Comparison of ENCODE assay signal across 18 mouse cellular contexts in genomic region chr13:67413634-67414033, GRCm38 (mm10). TPM values are rescaled to one million over a fixed set of nuclear protein-coding genes. Genes with fewer than 3 reads are reported as not detected.
DNase-seq lines count a peak whose midpoint lies in the region; ATAC-seq and TF ChIP-seq lines count a peak whose summit lies in the region.
"Not testable (repeated sequence)": the region's sequence is repeated elsewhere in the genome, so short reads cannot be mapped to it uniquely, and the experiment has no call there.
"Had no signal": no experiment of that assay in that cellular context is flagged by ENCODE, and none has a peak within 500 bp of the region (broad histone marks: within the 10 kb centered on the region; RNA-seq: fewer than 3 reads in every experiment).

No protein-coding gene starts in this region.

- DNase-seq in G1E (ENCODE audit: low spot score); liver, postnatal 0 days: not testable (repeated sequence)
- peak; percentile 12 for DNase-seq in adrenal gland, adult 2 months
- peak; percentile 1 for DNase-seq in hindbrain, postnatal 0 days (ENCODE audit: low spot score)
- peak; percentile 2 for DNase-seq in kidney, postnatal 0 days (ENCODE audit: low spot score)
- DNase-seq in midbrain, embryonic 14.5 days, result peak; percentile 3

- not testable (repeated sequence) for H3K36me3 ChIP-seq in G1E (replicated peaks); hindbrain, postnatal 0 days (ENCODE audit: insufficient read depth, low read length); kidney, postnatal 0 days (ENCODE audit: insufficient read depth, low read length); liver, postnatal 0 days (replicated peaks; ENCODE audit: insufficient read depth, low read length); midbrain, embryonic 14.5 days (ENCODE audit: control insufficient read depth, insufficient read depth, low read length)

- not testable (repeated sequence) for H3K4me2 ChIP-seq in hindbrain, postnatal 0 days (ENCODE audit: low read depth, low read length); kidney, postnatal 0 days (ENCODE audit: low read length); liver, postnatal 0 days (ENCODE audit: low read depth, low read length); midbrain, embryonic 14.5 days (ENCODE audit: low read length)

- H3K27me3 ChIP-seq in G1E (ENCODE audit: insufficient read depth, low read length); hindbrain, postnatal 0 days (ENCODE audit: insufficient read depth, low read length); kidney, postnatal 0 days (ENCODE audit: insufficient read depth, low read length); liver, postnatal 0 days (ENCODE audit: insufficient read depth, low read length); midbrain, embryonic 14.5 days (ENCODE audit: control insufficient read depth, insufficient read depth, low read length): not testable (repeated sequence)

- H3K9me3 ChIP-seq in G1E (replicated peaks); hindbrain, postnatal 0 days (ENCODE audit: low read length); kidney, postnatal 0 days (replicated peaks; ENCODE audit: low read length); liver, postnatal 0 days (ENCODE audit: low read length); midbrain, embryonic 14.5 days (ENCODE audit: control insufficient read depth, low read length): not testable (repeated sequence)

- WGBS in hindbrain, postnatal 0 days, result 71% methylated on average over 3 of the region's 3 CpGs
- 66% methylated on average over 3 of the region's 3 CpGs for WGBS in kidney, postnatal 0 days
- 55% methylated on average over 3 of the region's 3 CpGs for WGBS in liver, postnatal 0 days (ENCODE audit: insufficient replicate concordance)
- WGBS in midbrain, embryonic 14.5 days, result 79% methylated on average over 3 of the region's 3 CpGs

- not testable (repeated sequence) for TF ChIP-seq EP300 in liver, postnatal 0 days (IDR thresholded peaks at IDR 0.05; ENCODE audit: low read depth)

- H3K4me1 ChIP-seq in G1E (ENCODE audit: insufficient read depth, low read depth, low read length); hindbrain, postnatal 0 days (ENCODE audit: insufficient read depth, low read length); kidney, postnatal 0 days (replicated peaks; ENCODE audit: insufficient read depth, low read length); liver, postnatal 0 days (ENCODE audit: insufficient read depth); midbrain, embryonic 14.5 days (ENCODE audit: control insufficient read depth, insufficient read depth, low read length): not testable (repeated sequence)

- H3K9ac ChIP-seq in hindbrain, postnatal 0 days (replicated peaks; ENCODE audit: low read length); kidney, postnatal 0 days (ENCODE audit: low read depth, low read length); liver, postnatal 0 days (replicated peaks); midbrain, embryonic 14.5 days (replicated peaks; ENCODE audit: low read length): not testable (repeated sequence)

- not testable (repeated sequence) for TF ChIP-seq CTCF in G1E (IDR thresholded peaks at IDR 0.05; ENCODE audit: low read depth, low read length)
- TF ChIP-seq CTCF in hindbrain, postnatal 0 days (IDR thresholded peaks at IDR 0.05; ENCODE audit: low read depth), result peak; percentile 56
- peak; percentile 56 for TF ChIP-seq CTCF in kidney, postnatal 0 days (IDR thresholded peaks at IDR 0.05; ENCODE audit: low read depth)
- TF ChIP-seq CTCF in liver, postnatal 0 days (IDR thresholded peaks at IDR 0.05; ENCODE audit: low read depth), result peak; percentile 49

- ATAC-seq in G1E (ENCODE audit: extremely low read depth, insufficient number of reproducible peaks, low FRiP score, poor library complexity, severe bottlenecking), result 0 out of 2 replicates have a peak, but pooled peaks have one; percentile 22
- peak; percentile 41; the same call in 1 of the 2 replicates for ATAC-seq in frontal cortex, adult (ENCODE audit: low TSS enrichment)
- ATAC-seq in hindbrain, postnatal 0 days, result peak; percentile 66
- ATAC-seq in kidney, postnatal 0 days (replicated peaks; ENCODE audit: low FRiP score, low read depth); liver, postnatal 0 days; midbrain, embryonic 14.5 days (ENCODE audit: low FRiP score, low TSS enrichment): not testable (repeated sequence)

- not testable (repeated sequence) for H3K4me3 ChIP-seq in G1E (ENCODE audit: low read depth, low read length); hindbrain, postnatal 0 days (ENCODE audit: low read length); kidney, postnatal 0 days (replicated peaks; ENCODE audit: low read depth, low read length); liver, postnatal 0 days (ENCODE audit: low read depth, low read length); midbrain, embryonic 14.5 days (replicated peaks; ENCODE audit: low read depth, low read length)

- not testable (repeated sequence) for H3K27ac ChIP-seq in hindbrain, postnatal 0 days; kidney, postnatal 0 days; liver, postnatal 0 days (ENCODE audit: low read depth); midbrain, embryonic 14.5 days (replicated peaks; ENCODE audit: low read depth, low read length)

RNA-seq across cellular contexts. Expression of gene Zfp459, which starts 7.6 kb away (rescaled TPM):
- not detected in 2 replicates for total RNA-seq in G1E (2014; fragmentation: Nextera tagmentation)
- 0.05 and 0.06 TPM in 2 replicates for total RNA-seq in G1E (2017)
- not detected in 2 replicates for polyA plus RNA-seq in G1E (2012)
- 1 to 10 TPM in 1 of 2 experiments, under 1 TPM in 1; 0.29 to 3.9 TPM for total RNA-seq in adrenal gland, adult 2 months (2021)
- polyA plus RNA-seq in adrenal gland, adult 2 months (2012; rRNA removed), result 0.02 TPM in 1 of 2 replicates, not detected in the other
- total RNA-seq in hindbrain, postnatal 0 days (2014; rRNA removed), result 0.78 and 3.0 TPM in 2 replicates
- polyA plus RNA-seq in hindbrain, postnatal 0 days (2015; fragmentation: Nextera tagmentation; extraction: Ambion mirVana), result 0.63 and 1.6 TPM in 2 replicates
- polyA plus RNA-seq in kidney, postnatal 0 days (2015; fragmentation: Nextera tagmentation; extraction: Ambion mirVana), result 1.1 and 1.4 TPM in 2 replicates
- polyA plus RNA-seq in liver, postnatal 0 days (2015; fragmentation: Nextera tagmentation; extraction: Ambion mirVana), result not detected in 2 replicates
- polyA plus RNA-seq in midbrain, embryonic 14.5 days (2014; fragmentation: Nextera tagmentation; extraction: Ambion mirVana), result 0.72 TPM in 2 replicates
- total RNA-seq: MEL had no signal
- polyA plus RNA-seq: C2C12, myocyte had no signal

RNA-seq across cellular contexts. Expression of gene Zfp429, which starts 14.0 kb away (rescaled TPM):
- total RNA-seq in G1E (2014; fragmentation: Nextera tagmentation), result 12.6 and 19.6 TPM in 2 replicates
- total RNA-seq in G1E (2017), result 4.0 and 9.5 TPM in 2 replicates
- polyA plus RNA-seq in G1E (2012), result 0.65 and 1.2 TPM in 2 replicates
- 1 to 10 TPM; 3.5 to 4.7 TPM for total RNA-seq in adrenal gland, adult 2 months (2021)
- polyA plus RNA-seq in adrenal gland, adult 2 months (2012; rRNA removed), result 1.4 TPM in 1 of 2 replicates, not detected in the other
- 1.3 and 2.9 TPM in 2 replicates for total RNA-seq in hindbrain, postnatal 0 days (2014; rRNA removed)
- polyA plus RNA-seq in hindbrain, postnatal 0 days (2015; fragmentation: Nextera tagmentation; extraction: Ambion mirVana), result 1.0 and 2.1 TPM in 2 replicates
- 5.4 and 7.8 TPM in 2 replicates for polyA plus RNA-seq in kidney, postnatal 0 days (2015; fragmentation: Nextera tagmentation; extraction: Ambion mirVana)
- polyA plus RNA-seq in liver, postnatal 0 days (2015; fragmentation: Nextera tagmentation; extraction: Ambion mirVana), result 1.4 and 2.1 TPM in 2 replicates
- 2.7 and 3.6 TPM in 2 replicates for polyA plus RNA-seq in midbrain, embryonic 14.5 days (2014; fragmentation: Nextera tagmentation; extraction: Ambion mirVana)

RNA-seq across cellular contexts. Expression of gene Zfp874a, which starts 37.8 kb away (rescaled TPM):
- total RNA-seq in G1E (2014; fragmentation: Nextera tagmentation), result 35.1 and 39.2 TPM in 2 replicates
- total RNA-seq in G1E (2017), result 11.3 and 13.2 TPM in 2 replicates
- 0.45 and 0.70 TPM in 2 replicates for polyA plus RNA-seq in G1E (2012)
- total RNA-seq in adrenal gland, adult 2 months (2021), result 10 to 100 TPM; 16.5 to 20.0 TPM
- polyA plus RNA-seq in adrenal gland, adult 2 months (2012; rRNA removed), result 0.44 and 0.46 TPM in 2 replicates
- 4.0 and 12.6 TPM in 2 replicates for total RNA-seq in hindbrain, postnatal 0 days (2014; rRNA removed)
- 3.5 and 3.9 TPM in 2 replicates for polyA plus RNA-seq in hindbrain, postnatal 0 days (2015; fragmentation: Nextera tagmentation; extraction: Ambion mirVana)
- 9.7 TPM in 2 replicates for polyA plus RNA-seq in kidney, postnatal 0 days (2015; fragmentation: Nextera tagmentation; extraction: Ambion mirVana)
- polyA plus RNA-seq in liver, postnatal 0 days (2015; fragmentation: Nextera tagmentation; extraction: Ambion mirVana), result 4.5 and 5.0 TPM in 2 replicates
- 6.0 and 7.6 TPM in 2 replicates for polyA plus RNA-seq in midbrain, embryonic 14.5 days (2014; fragmentation: Nextera tagmentation; extraction: Ambion mirVana)

RNA-seq across cellular contexts. Expression of gene Zfp456, which starts 38.0 kb away (rescaled TPM):
- total RNA-seq in G1E (2014; fragmentation: Nextera tagmentation), result 6.1 and 13.1 TPM in 2 replicates
- total RNA-seq in G1E (2017), result 6.2 and 6.5 TPM in 2 replicates
- polyA plus RNA-seq in G1E (2012), result 0.12 and 0.15 TPM in 2 replicates
- 1 to 10 TPM in 1 of 2 experiments, under 1 TPM in 1; 0.98 to 1.4 TPM for total RNA-seq in adrenal gland, adult 2 months (2021)
- polyA plus RNA-seq in adrenal gland, adult 2 months (2012; rRNA removed), result not detected in 2 replicates
- total RNA-seq in hindbrain, postnatal 0 days (2014; rRNA removed), result 0.14 and 0.37 TPM in 2 replicates
- polyA plus RNA-seq in hindbrain, postnatal 0 days (2015; fragmentation: Nextera tagmentation; extraction: Ambion mirVana), result 0.24 and 0.33 TPM in 2 replicates
- 1.6 and 1.9 TPM in 2 replicates for polyA plus RNA-seq in kidney, postnatal 0 days (2015; fragmentation: Nextera tagmentation; extraction: Ambion mirVana)
- 0.41 and 0.58 TPM in 2 replicates for polyA plus RNA-seq in liver, postnatal 0 days (2015; fragmentation: Nextera tagmentation; extraction: Ambion mirVana)
- 0.78 and 0.93 TPM in 2 replicates for polyA plus RNA-seq in midbrain, embryonic 14.5 days (2014; fragmentation: Nextera tagmentation; extraction: Ambion mirVana)

RNA-seq across cellular contexts. Expression of gene Gm28041, which starts 38.1 kb away (rescaled TPM):
- total RNA-seq in G1E (2014; fragmentation: Nextera tagmentation), result 1.4 and 3.1 TPM in 2 replicates
- 0.52 and 1.4 TPM in 2 replicates for total RNA-seq in G1E (2017)
- polyA plus RNA-seq in G1E (2012), result not detected in 2 replicates
- total RNA-seq in adrenal gland, adult 2 months (2021), result 1 to 10 TPM; 1.1 TPM
- not detected in 2 replicates for polyA plus RNA-seq in adrenal gland, adult 2 months (2012; rRNA removed)
- total RNA-seq in hindbrain, postnatal 0 days (2014; rRNA removed), result not detected in 2 replicates
- not detected in 2 replicates for polyA plus RNA-seq in hindbrain, postnatal 0 days (2015; fragmentation: Nextera tagmentation; extraction: Ambion mirVana)
- 0.20 and 0.23 TPM in 2 replicates for polyA plus RNA-seq in kidney, postnatal 0 days (2015; fragmentation: Nextera tagmentation; extraction: Ambion mirVana)
- polyA plus RNA-seq in liver, postnatal 0 days (2015; fragmentation: Nextera tagmentation; extraction: Ambion mirVana), result 0.42 TPM in 1 of 2 replicates, not detected in the other
- 0.38 TPM in 1 of 2 replicates, not detected in the other for polyA plus RNA-seq in midbrain, embryonic 14.5 days (2014; fragmentation: Nextera tagmentation; extraction: Ambion mirVana)
- total RNA-seq: gastrocnemius, postnatal 10 days; left cerebral cortex, postnatal 10 days had no signal
- polyA plus RNA-seq: forebrain, embryonic 15.5 days; gonadal fat pad, adult 2 months; hindbrain, embryonic 12.5 days; intestine, embryonic 16.5 days; limb, embryonic 15.5 days; neural tube, embryonic 12.5 days had no signal
